Mouse (Mus musculus): ENCODE measurements around the gene Tbx6.
A peak's percentile ranks its signal among the peaks of the same experiment; 100 is the strongest.
"Not testable (repeated sequence)": the region's sequence is repeated elsewhere in the genome, so short reads cannot be mapped to it uniquely, and the experiment has no call there.

Gene Tbx6

DNA sequence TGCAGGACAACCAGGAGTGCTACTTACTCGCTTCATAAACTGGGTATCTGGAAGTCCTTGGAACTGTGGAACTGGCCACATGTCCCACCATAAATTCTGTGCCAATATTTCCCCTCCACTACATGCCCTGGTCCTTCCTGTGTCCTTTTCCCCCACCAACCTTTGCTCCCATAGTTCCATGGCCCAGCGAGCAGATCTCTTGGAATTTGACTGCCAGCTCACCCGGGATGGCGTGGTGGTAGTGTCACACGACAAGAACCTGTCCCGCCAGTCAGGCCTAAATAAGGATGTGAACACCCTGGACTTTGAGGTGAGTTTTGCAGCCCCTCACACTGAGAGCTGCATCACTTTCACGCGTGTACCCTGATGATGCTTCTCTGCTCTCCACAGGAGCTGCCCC is 14.3 kb upstream of the Tbx6 start:
- no peak for DNase-seq (ENCODE audit: low spot score in 2 of 2)

DNA sequence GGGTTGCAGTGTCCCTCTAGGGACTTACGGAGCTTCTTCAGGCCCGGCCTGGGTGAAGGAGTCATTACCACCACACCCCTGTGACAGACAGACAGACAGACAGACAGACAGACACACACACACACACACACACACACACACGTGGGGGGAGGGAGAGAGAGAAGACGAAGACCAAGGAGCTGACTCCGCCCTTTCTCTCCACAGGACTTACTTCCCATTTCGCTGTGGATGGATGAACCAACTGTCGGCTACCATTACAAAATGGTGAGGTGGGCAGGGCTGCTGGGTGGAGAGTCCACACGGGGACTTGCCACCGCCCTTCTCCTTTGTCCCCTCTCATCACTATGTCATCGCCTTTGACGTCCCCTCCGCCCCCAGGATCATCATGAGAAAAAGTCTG is 10.5 kb upstream of the Tbx6 start:
- no peak for DNase-seq (ENCODE audit: low spot score in 2 of 2)

DNA sequence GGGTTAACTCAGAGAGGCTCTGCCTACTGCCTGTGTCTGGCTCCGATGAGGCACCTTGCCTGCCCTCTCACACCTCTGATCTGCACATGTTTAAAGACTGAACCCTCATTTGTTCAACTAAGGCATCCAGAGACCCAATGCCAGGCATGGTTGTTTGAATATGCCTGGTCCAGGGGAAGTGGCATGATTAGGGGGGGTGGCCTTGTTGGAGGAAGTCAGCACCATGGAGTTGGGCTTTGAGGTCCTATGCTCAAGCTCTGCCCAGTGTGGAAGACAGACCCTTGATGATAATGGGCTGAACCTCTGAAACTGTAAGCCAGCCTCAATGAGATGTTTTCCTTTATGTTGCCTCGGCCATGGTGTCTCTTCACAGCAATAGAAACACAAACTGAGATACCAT is 7.9 kb upstream of the Tbx6 start:
- DNase-seq (ENCODE audit: low spot score in 2 of 2): no peak

DNA sequence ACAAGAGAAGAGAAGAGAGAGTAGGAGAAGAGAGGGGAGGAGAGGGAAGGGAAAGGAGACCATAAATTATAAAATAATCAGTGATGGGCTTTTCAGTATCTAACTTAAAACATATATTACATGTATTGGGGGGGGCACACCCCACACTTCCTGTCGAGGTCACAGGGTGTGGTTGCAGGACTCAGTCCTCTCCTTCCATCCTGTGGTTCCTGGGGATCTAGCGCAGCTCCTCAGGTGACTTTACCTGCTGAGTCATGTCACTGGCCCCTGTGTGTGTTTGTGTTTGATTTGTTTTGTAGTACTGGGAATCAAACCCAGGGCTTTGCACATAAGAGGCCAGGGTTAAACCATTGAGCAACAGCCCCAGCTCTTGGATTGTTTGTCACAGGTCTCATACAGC is 6.8 kb upstream of the Tbx6 start:
- no peak for DNase-seq (ENCODE audit: low spot score in 2 of 2)

DNA sequence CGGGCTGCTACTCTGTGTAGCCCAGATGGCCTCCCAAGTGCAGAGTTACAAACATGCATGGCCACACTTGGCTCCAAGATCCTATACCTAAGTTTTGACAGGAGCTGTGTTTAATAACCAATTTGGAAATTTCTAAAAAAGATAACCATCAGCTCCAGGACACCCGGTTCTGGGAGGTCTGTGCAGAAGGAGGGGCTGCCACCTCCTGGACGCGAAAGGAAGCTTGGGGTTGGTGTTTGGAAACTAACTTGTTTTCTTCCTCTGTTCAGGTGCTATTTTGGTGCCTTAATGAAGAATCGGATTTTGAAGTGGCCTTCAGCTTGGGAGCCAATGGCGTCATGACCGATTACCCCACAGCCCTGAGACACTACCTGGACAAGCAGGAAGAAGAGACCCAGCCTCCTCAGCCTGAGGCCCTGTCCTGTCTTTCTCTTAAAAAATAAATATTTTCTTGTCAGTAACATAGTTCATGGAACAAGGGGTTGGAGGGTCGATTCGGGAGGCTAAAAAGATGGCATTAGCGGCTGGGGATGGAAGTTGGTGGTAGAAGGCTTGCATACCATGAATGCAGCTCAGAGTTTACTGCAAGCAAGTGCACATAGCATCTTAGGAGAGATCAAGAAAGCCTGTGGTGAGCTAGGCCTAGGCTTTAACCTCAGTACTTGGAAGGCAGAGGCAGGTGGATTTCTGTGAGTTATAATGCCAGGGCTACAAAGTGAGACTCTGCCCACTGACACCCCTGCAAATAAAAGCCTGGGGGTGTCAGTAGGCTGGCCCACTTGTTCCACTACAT is 5.9 kb upstream of the Tbx6 start:
- DNase-seq (ENCODE audit: low spot score in 2 of 2): no peak

DNA sequence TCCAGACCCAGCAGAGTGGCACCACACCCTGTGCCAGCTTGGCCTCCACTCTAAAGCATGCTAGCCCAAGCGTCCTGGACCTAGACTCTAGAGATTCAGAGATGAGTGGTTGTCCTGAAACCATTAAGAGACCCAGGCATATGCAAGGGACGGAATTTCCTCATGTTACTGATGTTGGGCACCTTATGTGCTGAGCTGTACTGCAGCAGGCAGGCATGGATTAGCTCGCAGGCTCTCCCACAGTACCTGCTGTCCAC is 5.4 kb upstream of the Tbx6 start:
- DNase-seq (ENCODE audit: low spot score in 2 of 2): no peak

DNA sequence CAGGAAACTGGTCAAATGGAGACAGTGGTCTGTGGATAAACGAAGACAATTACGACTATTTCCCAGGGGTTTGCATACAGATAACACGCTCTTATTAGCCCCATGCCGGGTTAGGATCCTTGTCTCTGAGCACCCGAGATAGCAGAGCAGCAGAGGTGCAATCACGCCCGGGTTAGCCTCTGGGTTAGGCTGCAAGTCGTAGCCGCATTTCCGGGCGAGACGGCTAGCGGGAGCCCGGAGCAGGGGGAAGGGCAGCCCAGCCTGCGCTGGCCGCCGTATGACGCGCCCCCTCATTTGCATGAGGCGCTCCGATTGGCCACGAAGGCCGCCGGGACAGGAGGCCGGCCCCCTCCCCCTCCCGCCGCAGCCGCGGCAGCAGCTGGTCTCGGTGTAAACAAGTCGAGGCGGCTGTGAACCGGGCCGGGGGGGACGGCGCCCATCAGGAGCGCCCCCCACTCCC is 4.7 kb upstream of the Tbx6 start, which contains the start of gene Ypel3:
Gene Ypel3 (plus strand): TSS at position 358 of the 460 bp plus-strand sequence.
- peak; percentile 91 to 96 for DNase-seq (ENCODE audit: low spot score in 2 of 2)

DNA sequence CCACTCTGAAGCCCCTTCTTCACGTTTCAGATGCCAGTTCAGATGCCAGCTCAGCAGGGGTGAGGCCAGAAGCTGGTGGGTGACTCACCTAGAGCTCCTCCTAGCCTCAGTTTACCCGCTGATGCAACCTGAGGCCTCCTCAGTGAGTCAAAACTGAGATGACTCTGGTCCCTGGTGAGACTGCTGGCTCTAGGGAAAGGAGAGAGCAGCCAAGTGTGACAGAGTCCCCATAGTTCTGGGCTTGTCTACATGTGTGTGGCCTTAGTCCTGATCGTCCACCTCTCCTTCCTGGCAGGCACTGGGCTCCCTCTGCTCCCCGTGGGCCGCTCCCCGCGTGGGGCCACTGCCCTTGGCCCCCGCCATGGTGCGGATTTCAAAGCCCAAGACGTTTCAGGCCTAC is 3.8 kb upstream of the Tbx6 start:
- no peak for DNase-seq (ENCODE audit: low spot score in 2 of 2)

DNA sequence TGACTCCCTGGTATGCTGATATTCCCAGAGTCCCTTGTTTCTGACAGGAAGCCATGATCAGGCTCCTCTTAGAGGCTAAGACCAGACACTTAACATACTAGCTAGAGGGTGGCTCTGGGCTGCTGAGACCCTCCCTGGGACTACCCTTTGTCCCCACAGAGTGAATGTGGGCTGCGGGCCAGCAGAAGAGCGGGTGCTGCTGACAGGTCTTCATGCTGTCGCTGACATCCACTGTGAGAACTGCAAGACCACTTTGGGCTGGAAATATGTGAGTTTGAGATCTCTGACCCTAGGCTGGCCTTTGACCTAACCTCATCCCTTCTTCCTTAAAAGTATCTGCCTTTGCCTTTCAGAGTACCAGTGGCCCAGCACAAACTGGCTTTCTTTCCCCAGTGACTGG is 3.1 kb upstream of the Tbx6 start:
- DNase-seq (ENCODE audit: low spot score in 2 of 2): no peak

DNA sequence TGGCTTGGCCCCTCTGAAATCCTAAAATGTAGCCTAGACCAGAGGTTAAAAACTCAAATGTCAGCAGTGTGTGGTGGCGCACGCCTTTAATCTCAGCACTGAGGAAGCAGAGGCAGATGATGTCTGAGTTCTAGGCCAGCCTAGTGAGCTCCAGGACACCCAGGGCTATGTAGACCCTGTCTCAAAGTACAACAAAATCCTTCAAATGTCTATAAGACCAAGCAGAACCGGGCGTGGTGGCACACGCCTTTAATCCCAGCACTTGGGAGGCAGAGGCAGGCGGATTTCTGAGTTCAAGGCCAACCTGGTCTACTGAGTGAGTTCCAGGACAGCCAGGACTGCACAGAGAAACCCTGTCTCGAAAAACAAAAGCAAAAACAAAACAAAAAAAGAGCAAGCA is 2.2 kb upstream of the Tbx6 start:
- DNase-seq (ENCODE audit: low spot score in 2 of 2): not testable (repeated sequence)

DNA sequence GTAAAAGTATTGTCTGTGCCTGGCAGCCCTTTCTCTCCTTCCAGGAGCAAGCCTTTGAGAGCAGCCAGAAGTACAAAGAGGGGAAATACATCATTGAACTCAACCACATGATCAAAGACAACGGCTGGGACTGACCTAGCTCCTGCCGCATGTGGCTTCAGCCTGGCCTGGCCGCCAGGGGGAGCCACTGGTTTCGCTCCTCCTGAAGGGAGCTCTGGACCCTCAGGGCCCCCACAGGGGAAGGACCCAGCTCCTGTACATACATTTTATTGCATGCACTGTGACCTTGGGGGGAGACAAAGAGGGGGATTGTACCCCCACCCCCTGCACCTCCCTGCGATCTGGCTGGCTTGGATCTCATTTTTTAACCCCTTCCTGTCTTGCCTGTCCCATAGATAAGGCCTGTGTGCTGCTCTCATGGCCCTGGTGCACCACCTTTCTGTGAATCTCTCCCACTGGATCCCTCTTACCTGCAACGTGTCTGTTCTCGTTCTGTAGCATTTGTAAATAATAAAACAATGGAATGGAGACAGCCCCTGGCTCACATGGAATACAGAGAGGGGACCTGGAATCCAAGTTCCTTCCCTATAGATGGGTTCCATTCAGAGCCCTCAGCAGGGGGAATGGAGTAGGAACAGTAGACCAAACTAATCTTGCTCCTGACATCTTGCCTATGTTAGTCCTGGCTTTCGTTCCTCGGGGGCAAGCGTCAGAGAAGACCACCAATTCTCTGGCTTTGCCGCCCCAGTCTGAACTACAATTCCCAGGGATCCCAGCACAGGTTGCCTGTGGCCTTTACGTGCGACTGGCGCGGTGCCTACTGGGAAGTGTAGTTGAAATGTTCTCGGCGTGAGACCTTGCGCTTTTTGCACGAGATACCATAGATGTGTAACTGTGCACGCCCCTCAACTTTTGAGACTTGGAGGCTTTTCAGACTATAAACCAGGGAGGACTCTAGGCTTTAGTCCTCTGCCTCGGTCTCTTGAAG is 1.0 kb upstream of the Tbx6 start:
- peak; percentile 71 to 83 for DNase-seq (ENCODE audit: low spot score in 2 of 2)

DNA sequence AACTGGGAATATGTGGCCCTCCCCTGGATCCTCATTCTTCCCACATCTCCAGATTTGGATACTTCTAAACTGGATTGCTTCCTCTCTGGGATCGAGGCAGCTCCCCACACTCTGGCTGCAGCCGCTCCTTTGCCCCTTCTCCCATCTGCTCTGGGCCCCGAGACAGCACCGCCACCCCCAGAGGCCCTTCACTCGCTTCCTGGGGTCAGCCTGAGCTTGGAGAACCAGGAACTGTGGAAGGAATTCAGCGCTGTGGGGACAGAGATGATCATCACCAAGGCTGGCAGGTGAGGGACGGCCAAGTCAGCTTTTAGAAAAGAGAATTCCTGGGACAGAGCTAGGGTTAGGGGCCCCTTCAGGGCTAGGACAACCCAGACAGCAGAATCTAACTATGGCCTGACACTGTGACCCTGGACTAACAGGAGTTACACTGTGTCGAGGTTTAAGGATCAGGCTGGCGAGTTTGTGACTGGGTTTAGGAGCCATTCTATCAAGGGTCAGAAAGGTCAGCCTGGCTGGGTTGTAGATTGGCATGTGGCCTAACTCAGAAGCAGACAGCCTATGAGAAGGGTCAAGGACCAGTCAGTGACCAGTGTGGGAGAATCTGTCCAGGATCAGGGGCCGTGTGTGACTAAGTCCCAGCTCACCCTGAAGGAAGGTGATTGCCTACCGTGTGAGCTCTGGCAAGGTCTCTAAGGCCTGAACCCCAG is 533 bp downstream of the Tbx6 start:
- no peak for DNase-seq (ENCODE audit: low spot score in 2 of 2)

DNA sequence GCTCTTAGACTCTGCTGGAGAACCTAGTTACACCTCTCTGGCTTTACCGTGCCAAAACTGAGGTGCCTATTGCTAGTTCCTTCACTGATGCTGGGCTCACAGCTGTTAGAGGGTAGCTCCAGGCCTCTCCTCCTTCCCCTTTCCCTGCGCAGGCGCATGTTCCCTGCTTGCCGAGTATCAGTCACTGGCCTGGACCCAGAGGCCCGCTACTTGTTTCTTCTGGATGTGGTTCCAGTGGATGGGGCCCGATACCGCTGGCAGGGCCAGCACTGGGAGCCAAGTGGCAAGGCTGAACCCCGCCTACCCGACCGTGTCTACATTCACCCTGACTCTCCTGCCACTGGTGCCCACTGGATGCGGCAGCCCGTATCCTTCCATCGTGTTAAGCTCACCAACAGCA is 1.4 kb downstream of the Tbx6 start:
- no peak for DNase-seq (ENCODE audit: low spot score in 2 of 2)

DNA sequence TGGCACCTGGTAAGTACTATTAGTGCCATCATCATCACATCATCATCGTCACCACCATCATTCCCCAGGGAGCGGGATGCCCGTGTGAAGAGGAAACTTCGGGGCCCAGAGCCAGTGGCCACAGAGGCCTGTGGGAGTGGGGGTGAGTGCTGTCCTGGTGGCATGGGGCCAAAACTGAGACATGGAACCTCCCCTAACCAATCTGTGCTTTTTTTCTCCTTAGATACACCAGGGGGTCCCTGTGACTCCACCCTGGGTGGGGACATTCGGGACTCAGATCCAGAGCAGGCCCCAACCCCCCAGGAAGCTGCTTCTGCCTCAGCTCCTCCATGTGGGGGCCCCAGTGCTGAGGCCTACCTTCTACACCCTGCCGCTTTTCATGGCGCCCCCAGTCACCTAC is 3.2 kb downstream of the Tbx6 start:
- no peak for DNase-seq (ENCODE audit: low spot score in 2 of 2)

DNA sequence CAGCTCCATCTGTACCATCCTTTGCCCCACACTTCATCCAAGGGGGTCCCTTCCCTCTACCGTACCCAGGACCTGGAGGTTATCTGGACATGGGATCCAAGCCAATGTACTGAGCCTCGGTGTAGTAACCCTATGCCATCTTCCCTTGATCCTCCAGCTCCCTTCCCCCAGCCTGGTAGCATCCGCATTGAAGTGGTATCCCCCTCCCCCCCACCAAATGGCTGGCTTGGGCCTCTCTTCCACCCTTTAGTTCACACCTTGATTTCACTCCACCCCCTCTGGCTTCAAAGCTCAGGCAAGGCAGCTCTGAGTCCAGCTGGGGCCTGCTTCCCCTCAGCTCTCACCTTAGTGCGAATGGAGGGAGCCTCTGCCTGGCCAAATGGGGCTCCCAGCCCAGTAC is 3.8 kb downstream of the Tbx6 start:
- DNase-seq (ENCODE audit: low spot score in 2 of 2): no peak

DNA sequence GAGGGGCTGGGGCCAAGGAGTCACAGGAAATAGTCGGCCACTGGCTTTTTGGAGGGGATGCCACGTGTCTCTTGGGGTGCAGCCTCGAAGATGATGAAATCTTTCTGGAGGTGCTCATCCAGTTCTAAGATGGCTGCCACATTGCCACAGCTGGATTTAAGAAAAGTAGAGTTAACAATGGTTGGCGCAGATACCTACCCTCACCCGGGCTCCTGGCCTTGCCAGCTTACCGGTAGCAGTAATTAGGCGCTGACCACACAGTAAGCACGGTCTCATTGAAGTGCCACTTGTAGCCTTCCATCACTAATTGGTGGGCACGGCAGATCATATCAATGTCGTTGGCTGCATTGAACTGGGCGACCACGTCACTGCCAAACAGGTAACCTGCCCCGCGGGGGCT is 4.9 kb downstream of the Tbx6 start:
- DNase-seq (ENCODE audit: low spot score in 2 of 2): no peak

DNA sequence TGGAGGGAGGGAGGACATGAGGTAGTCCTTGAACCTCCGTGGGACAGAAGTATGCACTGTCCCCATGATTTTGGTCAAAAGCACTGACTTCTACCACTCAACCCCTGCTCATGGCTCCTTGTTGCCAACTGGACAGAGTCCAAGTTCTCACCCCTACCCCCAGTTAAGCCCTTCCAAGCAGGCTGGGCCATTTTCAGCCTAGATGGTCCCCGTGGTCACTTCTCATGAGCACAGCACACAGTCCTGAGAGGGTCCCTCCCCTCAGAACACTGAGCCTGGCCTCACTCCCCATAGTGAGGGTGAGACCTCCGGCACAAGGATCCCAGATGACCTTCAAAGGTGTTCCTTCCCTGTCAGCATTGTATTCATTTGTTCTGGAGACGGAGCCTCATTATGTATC is 7.9 kb downstream of the Tbx6 start:
- DNase-seq (ENCODE audit: low spot score in 2 of 2): no peak

DNA sequence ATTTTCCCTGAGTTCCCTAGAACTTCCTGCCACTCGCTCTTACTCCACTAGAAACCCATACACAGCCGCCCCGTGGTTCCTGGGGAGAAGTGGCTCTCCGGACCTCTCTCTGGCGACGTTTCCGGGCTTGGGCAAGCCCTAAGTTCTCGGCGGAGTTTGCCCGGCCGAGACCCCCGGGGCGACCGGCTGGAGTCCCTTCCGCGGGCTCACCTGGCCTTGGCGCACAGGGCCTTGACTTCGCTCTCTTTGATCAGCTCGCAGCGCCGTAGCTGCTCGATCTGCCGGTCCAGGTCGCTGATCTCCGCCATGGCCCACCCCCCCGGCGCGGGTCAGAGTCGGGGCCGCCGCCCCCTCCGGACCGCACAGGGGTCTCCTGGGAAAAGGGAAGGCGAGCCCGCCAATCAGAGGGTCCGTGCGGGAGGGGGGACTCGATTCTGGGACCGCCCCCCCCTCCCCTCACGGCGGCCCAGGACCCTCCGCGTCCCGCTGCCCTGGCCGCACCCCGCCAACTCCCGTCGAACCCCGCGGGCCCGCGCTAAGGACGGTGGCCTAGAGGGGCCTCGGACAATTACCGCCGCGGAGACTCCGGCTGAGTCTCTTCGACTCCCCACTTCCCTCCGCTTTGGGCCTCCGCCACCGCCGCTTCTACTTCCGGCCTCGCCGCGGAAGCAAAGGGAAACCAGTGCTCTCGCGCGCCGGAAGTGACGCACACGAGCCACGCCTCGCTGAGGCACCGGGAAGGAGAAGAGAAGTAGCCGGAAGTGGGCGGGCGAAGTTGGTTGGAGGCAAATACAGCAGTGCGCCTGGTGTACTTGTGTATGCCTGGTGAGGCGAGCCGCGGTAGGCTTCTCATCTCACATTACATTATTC is 10.8 kb downstream of the Tbx6 start, which contains the start of gene Ppp4c:
Gene Ppp4c (minus strand): TSS at position 646 of the 870 bp plus-strand sequence.
- peak; percentile 93 to 96 for DNase-seq (ENCODE audit: low spot score in 2 of 2)

DNA sequence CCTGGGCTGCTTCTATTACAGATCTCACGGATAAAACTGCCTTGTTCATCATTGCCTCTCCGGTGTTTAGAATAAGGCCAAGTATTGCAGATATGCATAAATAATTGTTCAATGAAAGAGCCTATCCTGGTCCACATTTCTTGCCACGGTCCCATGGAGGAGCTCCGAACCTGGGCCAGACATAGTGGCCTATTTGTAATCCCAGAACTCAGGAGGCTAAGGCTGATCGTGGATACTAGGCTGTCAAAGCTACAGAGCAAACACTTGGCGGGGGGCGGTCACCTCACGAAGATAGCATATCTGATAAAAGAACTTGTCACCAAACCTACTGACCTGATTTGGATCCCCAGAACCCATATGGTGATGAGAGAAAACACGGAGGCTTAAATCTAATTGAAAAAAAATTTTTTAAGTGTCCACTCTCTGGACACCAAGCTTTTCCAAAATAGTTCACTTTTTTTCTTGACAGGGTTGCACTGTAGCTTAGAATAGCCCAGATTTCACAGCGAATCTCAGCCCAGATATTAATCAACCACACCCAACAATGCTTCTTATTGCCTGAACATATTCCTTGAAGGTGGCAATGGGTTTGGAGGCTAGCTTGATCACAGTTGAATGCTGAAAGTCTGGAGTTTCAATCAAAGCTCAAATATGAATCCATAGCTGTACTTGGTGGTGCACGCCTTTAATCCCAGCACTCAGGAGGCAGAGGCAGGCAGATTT is 11.6 kb downstream of the Tbx6 start:
- no peak for DNase-seq (ENCODE audit: low spot score in 2 of 2)

DNA sequence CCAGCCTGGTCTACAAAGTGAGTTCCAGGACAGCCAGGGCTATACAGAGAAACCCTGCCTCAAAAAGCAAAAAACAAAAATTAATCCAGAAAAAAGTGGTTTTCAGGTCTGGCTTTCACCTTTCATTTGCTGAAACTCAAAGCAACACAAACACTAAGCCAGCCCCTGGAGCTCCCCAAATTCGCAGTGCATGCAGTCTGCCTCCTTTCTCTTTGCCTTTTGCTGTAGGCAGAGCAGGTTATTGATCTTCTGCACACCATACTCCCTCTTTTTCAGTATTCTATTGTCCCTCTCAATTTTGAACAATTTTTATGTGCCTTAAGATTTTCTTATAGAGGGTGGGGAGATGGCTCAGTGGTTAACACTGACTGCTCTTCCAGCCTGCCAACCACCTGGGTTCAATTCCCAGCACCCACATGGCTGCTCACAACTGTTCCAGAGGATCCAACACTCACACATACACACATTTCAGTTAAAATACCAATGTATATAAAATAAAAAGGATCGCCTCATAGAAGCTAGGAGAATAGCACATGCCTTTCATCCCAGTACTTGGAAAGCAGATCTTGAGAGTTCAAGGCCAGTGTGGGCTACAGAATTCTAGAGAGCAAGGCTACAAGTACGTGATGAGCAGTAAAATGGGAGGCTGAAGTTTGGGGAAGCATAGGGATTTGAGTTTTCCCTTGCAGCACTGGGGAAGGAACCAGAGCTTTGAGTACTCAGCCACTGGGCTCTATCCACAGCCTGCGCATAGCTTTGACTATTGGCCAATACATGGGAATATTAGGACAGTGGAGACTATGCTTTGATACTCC is 12.4 kb downstream of the Tbx6 start:
- no peak for DNase-seq (ENCODE audit: low spot score in 2 of 2)

All from urinary bladder, postnatal 36 days (tissue).